Mouse (Mus musculus) myocyte (in vitro differentiated cells): ENCODE measurements around the gene Eif4b. TPM values are rescaled to one million over a fixed set of nuclear protein-coding genes. Genes with fewer than 3 reads are reported as not detected.
A peak's percentile ranks its signal among the peaks of the same experiment; 100 is the strongest.

Experiments
- H3K27me3 ChIP-seq: one replicate; pipeline ENCODE4 v1.6.1; 2011; ENCODE audit not compliant: control insufficient read depth, insufficient read depth, insufficient read length
- H3K36me3 ChIP-seq: one replicate; pipeline ENCODE4 v1.6.1; 2011; ENCODE audit not compliant: control insufficient read depth, insufficient read depth
- H3K4me2 ChIP-seq: one replicate; pipeline ENCODE4 v1.6.1; 2011; ENCODE audit warnings: low read depth, control low read depth
- H3K4me3 ChIP-seq: one replicate; pipeline ENCODE4 v1.5.1; 2011; ENCODE audit warnings: mild to moderate bottlenecking, control low read depth, moderate library complexity
- H3K79me2 ChIP-seq: one replicate; pipeline ENCODE4 v1.6.1; 2011; ENCODE audit not compliant: control insufficient read depth, insufficient read depth
- H3ac ChIP-seq: one replicate; pipeline ENCODE4 v1.6.1; 2011; ENCODE audit not compliant: control insufficient read depth, insufficient read length
- CEBPB ChIP-seq: IDR thresholded peaks from 2 replicates; pipeline ENCODE4 v1.6.1; 2011; ENCODE audit warnings: mild to moderate bottlenecking, moderate library complexity; ENCODE audit not compliant: poor library complexity, insufficient read depth, severe bottlenecking
- E2F4 ChIP-seq: IDR thresholded peaks from one replicate; pipeline ENCODE4 v1.6.1; 2011; ENCODE audit warnings: mild to moderate bottlenecking, control low read depth, moderate library complexity; ENCODE audit not compliant: insufficient read depth
- MAX ChIP-seq: IDR thresholded peaks from one replicate; pipeline ENCODE4 v1.6.1; 2011; ENCODE audit warnings: low read depth, mild to moderate bottlenecking, control low read depth
- MYOD1 ChIP-seq, 3 experiments: IDR thresholded peaks; one replicate each; pipeline ENCODE4 v1.6.1; 2011; ENCODE audit warnings: control low read depth in 2 of 3, low read depth in 2 of 3, mild to moderate bottlenecking in 2 of 3, moderate library complexity in 1 of 3; ENCODE audit not compliant: insufficient read length in 2 of 3, control insufficient read depth in 1 of 3
- MYOG ChIP-seq, 3 experiments: IDR thresholded peaks; one replicate each; pipeline ENCODE4 v1.6.1; 2011; ENCODE audit warnings: control low read depth in 2 of 3, low read depth in 2 of 3, mild to moderate bottlenecking in 2 of 3; ENCODE audit not compliant: insufficient read length in 2 of 3, control insufficient read depth in 1 of 3, insufficient read depth in 1 of 3
- POLR2A ChIP-seq: IDR thresholded peaks from one replicate; pipeline ENCODE4 v1.6.1; 2011; ENCODE audit warnings: low read depth, mild to moderate bottlenecking, control low read depth, moderate library complexity; ENCODE audit not compliant: insufficient read length
- POLR2AphosphoS2 ChIP-seq: IDR thresholded peaks from one replicate; pipeline ENCODE4 v1.6.1; 2011; ENCODE audit warnings: low read depth, control low read depth; ENCODE audit not compliant: insufficient read length
- REST ChIP-seq: IDR thresholded peaks from one replicate; pipeline ENCODE4 v1.6.1; 2011; ENCODE audit warnings: mild to moderate bottlenecking, control low read depth, moderate library complexity; ENCODE audit not compliant: insufficient read depth, insufficient read length
- SRF ChIP-seq: IDR thresholded peaks from one replicate; pipeline ENCODE4 v1.6.1; 2011; ENCODE audit warnings: low read depth; ENCODE audit not compliant: control insufficient read depth, insufficient read length
- TCF12 ChIP-seq: IDR thresholded peaks from one replicate; pipeline ENCODE4 v1.6.1; 2011; ENCODE audit warnings: mild to moderate bottlenecking, control low read depth; ENCODE audit not compliant: poor library complexity, insufficient read depth, severe bottlenecking
- TCF3 ChIP-seq: IDR thresholded peaks from one replicate; pipeline ENCODE4 v1.6.1; 2011; ENCODE audit warnings: low read depth, control low read depth; ENCODE audit not compliant: insufficient read length
- USF1 ChIP-seq: IDR thresholded peaks from one replicate; pipeline ENCODE4 v1.6.1; 2011; ENCODE audit warnings: low read depth, mild to moderate bottlenecking, control low read depth, moderate library complexity
- polyA plus RNA-seq: library from polyadenylated mRNA; unstranded; fragments of >200 nt; fragmentation: generic; extraction: Trizol; gene quantifications from one replicate; pipeline ENCODE4 v1.2.1, GENCODE M21; 2012; ENCODE audit warnings: missing spikeins

Eif4b gene
- polyA plus RNA-seq, 1 experiment: 266 TPM

DNA sequence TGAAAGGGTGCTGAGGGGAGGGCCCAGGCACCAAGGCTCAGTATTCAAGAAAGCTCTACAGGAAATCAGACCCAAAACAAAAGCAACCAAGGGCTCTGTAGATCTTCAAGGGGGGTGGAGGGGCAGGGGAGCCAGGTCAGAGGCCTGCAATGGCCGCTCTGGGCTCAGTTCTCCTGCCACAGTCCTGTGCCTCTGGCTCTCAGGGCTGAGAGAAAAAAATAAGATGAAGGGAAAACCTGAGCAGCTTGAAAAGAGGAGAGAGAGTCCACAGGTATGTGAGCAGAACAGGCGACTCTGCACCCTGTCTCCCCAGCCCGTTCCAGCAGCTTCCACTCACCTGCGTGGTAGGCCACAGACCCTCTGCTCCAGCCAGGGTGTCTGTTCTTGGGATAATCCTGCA, 45.0 kb downstream of the Eif4b start:
- Histone ChIP-seq H3K4me2 (no peak overlapping the region), H3K79me2 (no peaks in the 10 kb centered on the region), H3K27me3 (no peaks in the 10 kb centered on the region), H3ac (no peak overlapping the region), H3K36me3 (peaks cover 38% of the 10 kb centered on the region), H3K4me3 (no peak overlapping the region)
- TF ChIP-seq REST (no peak), POLR2AphosphoS2 (peak; percentile 69)

DNA sequence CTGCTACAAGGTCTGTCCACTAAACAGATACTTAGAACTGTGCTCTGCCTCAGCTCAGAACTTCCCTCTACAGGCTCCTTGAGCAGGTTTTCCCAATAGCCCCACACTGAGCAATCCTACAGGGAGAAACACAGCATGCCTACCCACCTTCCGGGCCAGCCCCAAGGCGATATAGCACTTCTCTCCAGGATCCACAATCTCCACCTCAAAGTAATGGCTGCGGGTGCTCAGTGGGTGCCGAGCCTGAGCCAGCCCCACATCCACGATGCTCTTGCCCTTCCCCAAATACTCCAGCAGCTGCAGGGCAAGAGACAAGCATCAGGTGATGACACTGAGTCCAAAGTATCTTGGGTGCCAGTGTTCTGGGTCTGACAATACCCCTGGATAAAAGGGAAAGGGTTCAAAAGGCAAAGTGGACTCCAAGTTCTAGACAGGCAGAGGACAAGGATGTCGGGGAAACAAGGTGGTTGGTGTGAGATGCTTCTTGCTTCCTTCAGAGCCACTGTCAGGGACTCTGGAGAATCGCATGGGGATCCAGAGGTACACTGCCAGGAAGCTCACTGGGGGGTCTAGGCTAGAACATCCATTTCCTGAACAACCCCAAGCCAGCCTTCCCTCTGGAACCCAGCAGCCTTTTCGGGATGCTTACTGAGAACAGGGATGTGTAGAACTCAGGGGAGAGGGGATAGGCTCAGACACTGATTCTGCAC, 45.7 kb downstream of the Eif4b start:
- H3ac ChIP-seq: no peak overlapping the region
- H3K79me2 ChIP-seq: no peaks in the 10 kb centered on the region

DNA sequence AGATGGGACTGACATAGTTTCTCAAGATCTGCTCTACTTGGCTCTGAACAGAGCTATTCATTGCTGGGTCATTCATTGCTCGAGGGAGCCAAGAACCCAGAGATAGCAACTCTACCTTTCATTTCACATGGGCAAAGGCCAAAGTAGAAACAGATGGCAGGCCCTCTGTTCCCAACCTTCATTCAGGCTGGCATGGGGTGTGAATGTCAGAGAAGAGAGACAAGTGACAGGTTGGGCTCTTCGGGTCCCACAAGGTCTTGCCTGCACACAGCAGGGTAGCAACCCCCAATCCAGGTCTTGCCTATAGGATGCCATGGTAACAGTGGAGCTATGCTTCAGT, 46.2 kb downstream of the Eif4b start:
- TF ChIP-seq USF1: no peak
- TF ChIP-seq TCF3: no peak
- no peak for TF ChIP-seq MYOG (IDR thresholded peaks at IDR 0.05; ENCODE audit: control insufficient read depth in 1 of 3, insufficient read depth in 1 of 3, insufficient read length in 2 of 3, low read depth in 2 of 3)
- TF ChIP-seq POLR2AphosphoS2: no peak
- TF ChIP-seq E2F4: no peak
- Histone ChIP-seq H3ac (no peak overlapping the region), H3K27me3 (no peaks in the 10 kb centered on the region)

More for the DNA sequence above, 45.7 kb downstream of the Eif4b start:
- TF ChIP-seq E2F4: no peak
- Histone ChIP-seq H3K4me2 (no peak overlapping the region), H3K27me3 (no peaks in the 10 kb centered on the region), H3K4me3 (no peak overlapping the region), H3K36me3 (peaks cover 31% of the 10 kb centered on the region)

DNA sequence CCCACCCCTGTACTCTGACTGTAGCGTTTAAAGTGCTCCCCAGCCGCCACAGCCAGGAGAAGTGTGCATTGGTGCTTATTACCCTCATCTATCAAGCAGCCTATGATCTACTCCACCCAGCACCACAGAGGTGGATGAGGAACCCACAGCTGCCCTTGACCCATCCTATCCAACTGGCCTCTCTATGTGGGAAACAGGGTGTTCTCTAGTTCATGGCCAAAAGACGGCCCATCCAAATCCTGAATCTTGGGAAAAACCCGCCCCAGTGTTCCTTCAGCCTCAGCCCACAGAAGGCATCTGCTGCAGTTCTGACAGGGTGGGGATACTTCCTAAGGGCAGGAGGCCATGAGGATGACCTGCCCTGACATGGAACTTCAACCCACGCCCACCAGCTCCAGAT, 47.0 kb downstream of the Eif4b start:
- no peak overlapping the region for H3K4me2 ChIP-seq
- H3K27me3 ChIP-seq: no peaks in the 10 kb centered on the region
- peaks cover 29% of the 10 kb centered on the region for H3K36me3 ChIP-seq
- no peak for TF ChIP-seq POLR2A
- TF ChIP-seq TCF12: no peak
- no peak for TF ChIP-seq TCF3
- TF ChIP-seq POLR2AphosphoS2: no peak
- TF ChIP-seq MYOD1 (IDR thresholded peaks at IDR 0.05; ENCODE audit: control insufficient read depth in 1 of 3, insufficient read length in 2 of 3, low read depth in 2 of 3): no peak
- TF ChIP-seq SRF: no peak
- TF ChIP-seq USF1: no peak
- no peak for TF ChIP-seq REST
- TF ChIP-seq MYOG (IDR thresholded peaks at IDR 0.05; ENCODE audit: control insufficient read depth in 1 of 3, insufficient read depth in 1 of 3, insufficient read length in 2 of 3, low read depth in 2 of 3): no peak
- TF ChIP-seq CEBPB: no peak
- no peak for TF ChIP-seq E2F4
- TF ChIP-seq MAX: no peak
- no peak overlapping the region for H3K4me3 ChIP-seq
- no peaks in the 10 kb centered on the region for H3K79me2 ChIP-seq
- H3ac ChIP-seq: no peak overlapping the region

More for the DNA sequence above, 46.2 kb downstream of the Eif4b start:
- peaks cover 31% of the 10 kb centered on the region for H3K36me3 ChIP-seq
- H3K4me3 ChIP-seq: no peak overlapping the region
- no peaks in the 10 kb centered on the region for H3K79me2 ChIP-seq
- H3K4me2 ChIP-seq: no peak overlapping the region

DNA sequence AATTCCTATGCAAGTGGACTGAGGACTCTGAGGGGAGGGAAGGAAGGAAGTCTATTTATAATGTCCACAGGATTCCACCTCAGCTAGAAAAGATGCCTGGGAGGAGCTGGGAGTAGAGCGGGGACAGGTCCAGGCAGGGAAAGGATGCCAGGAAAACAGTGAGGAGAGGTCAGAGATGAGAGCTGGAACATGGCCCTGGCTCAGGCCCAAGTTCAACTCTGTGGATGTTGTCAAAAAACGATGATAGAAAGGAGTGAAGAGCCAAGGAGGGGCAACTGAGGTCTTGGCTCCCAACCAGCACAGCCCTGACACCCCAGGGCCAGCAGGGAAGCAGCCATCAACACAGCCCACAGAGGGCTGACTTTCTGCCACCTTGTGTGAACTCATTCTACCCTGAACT, 52.7 kb downstream of the Eif4b start:
- Histone ChIP-seq H3ac (no peak overlapping the region), H3K4me2 (no peak overlapping the region), H3K27me3 (no peaks in the 10 kb centered on the region), H3K4me3 (no peak overlapping the region), H3K36me3 (peaks cover 42% of the 10 kb centered on the region), H3K79me2 (no peaks in the 10 kb centered on the region)
- TF ChIP-seq E2F4: no peak
- TF ChIP-seq TCF3: no peak
- TF ChIP-seq CEBPB: no peak
- TF ChIP-seq MYOG (IDR thresholded peaks at IDR 0.05; ENCODE audit: control insufficient read depth in 1 of 3, insufficient read depth in 1 of 3, insufficient read length in 2 of 3, low read depth in 2 of 3): no peak
- TF ChIP-seq TCF12: no peak
- TF ChIP-seq POLR2AphosphoS2: no peak
- TF ChIP-seq MYOD1 (IDR thresholded peaks at IDR 0.05; ENCODE audit: control insufficient read depth in 1 of 3, insufficient read length in 2 of 3, low read depth in 2 of 3): no peak
- no peak for TF ChIP-seq USF1
- TF ChIP-seq SRF: no peak
- TF ChIP-seq MAX: no peak
- TF ChIP-seq POLR2A: no peak
- no peak for TF ChIP-seq REST

DNA sequence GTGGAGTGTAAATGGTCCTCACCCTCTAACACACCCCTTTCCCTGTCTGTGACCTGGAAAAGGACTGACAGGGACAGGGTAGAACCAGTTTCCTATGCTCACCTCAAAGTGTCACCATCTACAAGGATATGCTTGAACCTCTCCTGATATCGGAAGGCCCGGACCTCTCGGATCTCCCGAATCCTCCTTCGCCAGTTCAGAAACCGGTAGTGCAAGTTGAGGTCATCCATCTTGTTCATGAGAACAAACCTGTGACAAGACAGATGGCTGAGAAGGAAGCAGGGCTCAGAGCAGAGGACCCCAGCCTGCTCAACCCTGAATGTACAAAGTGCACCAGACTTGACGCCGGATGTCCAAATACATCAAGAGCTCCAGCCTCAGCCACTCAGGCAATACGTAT, 59.7 kb downstream of the Eif4b start:
- peaks cover 20% of the 10 kb centered on the region for H3K79me2 ChIP-seq
- no peak overlapping the region for H3K4me2 ChIP-seq
- no peak overlapping the region for H3ac ChIP-seq
- H3K27me3 ChIP-seq: no peaks in the 10 kb centered on the region
- H3K4me3 ChIP-seq: no peak overlapping the region
- peaks cover 45% of the 10 kb centered on the region for H3K36me3 ChIP-seq
- TF ChIP-seq MAX (no peak), CEBPB (no peak), TCF12 (no peak), POLR2A (no peak), MYOG (IDR thresholded peaks at IDR 0.05; ENCODE audit: control insufficient read depth in 1 of 3, insufficient read depth in 1 of 3, insufficient read length in 2 of 3, low read depth in 2 of 3) (no peak), SRF (no peak), USF1 (no peak), E2F4 (no peak), POLR2AphosphoS2 (no peak), REST (no peak), MYOD1 (IDR thresholded peaks at IDR 0.05; ENCODE audit: control insufficient read depth in 1 of 3, insufficient read length in 2 of 3, low read depth in 2 of 3) (no peak), TCF3 (no peak)
